Mouse (Mus musculus) olfactory bulb, adult 2 months (tissue): ENCODE data around the gene Anpep.

ENCODE experiments used
- CTCF ChIP-seq: fragments of 200-500 bp; IDR thresholded peaks from 2 replicates; pipeline ENCODE4 v1.5.1; 2012; ENCODE audit warnings: low read depth, mild to moderate bottlenecking, low read length, moderate library complexity; ENCODE audit not compliant: insufficient read depth
- POLR2A ChIP-seq: fragments of 200-500 bp; IDR thresholded peaks from 2 replicates; pipeline ENCODE4 v1.6.1; 2012; ENCODE audit warnings: mild to moderate bottlenecking, low read depth, low read length, moderate library complexity; ENCODE audit not compliant: insufficient read depth

- no peak for TF ChIP-seq CTCF
- TF ChIP-seq POLR2A: no peak
These were observed 18.7 kb downstream of the Anpep start for GRCm38 (mm10) chr7:79842163-79842562.
